Mouse (Mus musculus) midbrain, embryonic 11.5 days (tissue): ENCODE data around the gene Bpifb1. TPM values are rescaled to one million over a fixed set of nuclear protein-coding genes. Genes with fewer than 3 reads are reported as not detected.
A peak's percentile ranks its signal among the peaks of the same experiment; 100 is the strongest.

Experiments
- ATAC-seq: fragments of 200-750 bp; cut with Nextera tagmentation; 2 replicates; pipeline ENCODE4 v1.8.0; 2017; ENCODE audit warnings: moderate TSS enrichment, moderate library complexity; ENCODE audit not compliant: low FRiP score
- DNase-seq: peaks from one replicate; pipeline ENCODE4 v3.0.0; 2015; ENCODE audit warnings: low spot score; ENCODE audit errors: missing footprints
- H3K27ac ChIP-seq: fragments of 300-500 bp; sonication (generic); 2 replicates; pipeline ENCODE4 v1.5.1; 2014; ENCODE audit warnings: low read depth, low read length
- H3K27me3 ChIP-seq: fragments of 300-500 bp; sonication (generic); 2 replicates; pipeline ENCODE4 v1.6.1; 2014; ENCODE audit warnings: mild to moderate bottlenecking, low read length, moderate library complexity, mixed read lengths; ENCODE audit not compliant: control insufficient read depth, insufficient read depth
- H3K36me3 ChIP-seq: fragments of 300-500 bp; sonication (generic); 2 replicates; pipeline ENCODE4 v1.6.1; 2014; ENCODE audit warnings: mild to moderate bottlenecking, low read length, moderate library complexity, mixed read lengths; ENCODE audit not compliant: control insufficient read depth, insufficient read depth
- H3K4me1 ChIP-seq: fragments of 300-500 bp; sonication (generic); 2 replicates; pipeline ENCODE4 v1.6.1; 2014; ENCODE audit warnings: low read length; ENCODE audit not compliant: control insufficient read depth, insufficient read depth
- H3K4me2 ChIP-seq: fragments of 300-500 bp; sonication (generic); 2 replicates; pipeline ENCODE4 v1.6.1; 2014; ENCODE audit warnings: mild to moderate bottlenecking, moderate library complexity
- H3K4me3 ChIP-seq: fragments of 300-500 bp; sonication (generic); 2 replicates; pipeline ENCODE4 v1.5.1; 2014; ENCODE audit warnings: low read depth, low read length
- H3K9ac ChIP-seq: fragments of 300-500 bp; sonication (generic); 2 replicates; pipeline ENCODE4 v1.6.1; 2014; ENCODE audit warnings: low read length
- H3K9me3 ChIP-seq: fragments of 300-500 bp; sonication (generic); 2 replicates; pipeline ENCODE4 v1.6.1; 2016; ENCODE audit warnings: low read length; ENCODE audit not compliant: control insufficient read depth
- WGBS: fragments of 180-500 bp; shearing (Covaris S2); extraction: QIAGEN DNeasy Blood & Tissue Kit; methylation state at CpG from one replicate; pipeline ENCODE4 v1.1.7; 2014; 5-methylcytosine and 5-hydroxymethylcytosine counted together
- polyA plus RNA-seq: library from polyadenylated mRNA; unstranded; fragments of >200 nt; fragmentation: Nextera tagmentation; extraction: Ambion mirVana; gene quantifications from 2 replicates; pipeline ENCODE4 v1.2.1, GENCODE M21; 2014

Gene Bpifb1
- polyA plus RNA-seq, 1 experiment from 2014 or later = not detected

DNA sequence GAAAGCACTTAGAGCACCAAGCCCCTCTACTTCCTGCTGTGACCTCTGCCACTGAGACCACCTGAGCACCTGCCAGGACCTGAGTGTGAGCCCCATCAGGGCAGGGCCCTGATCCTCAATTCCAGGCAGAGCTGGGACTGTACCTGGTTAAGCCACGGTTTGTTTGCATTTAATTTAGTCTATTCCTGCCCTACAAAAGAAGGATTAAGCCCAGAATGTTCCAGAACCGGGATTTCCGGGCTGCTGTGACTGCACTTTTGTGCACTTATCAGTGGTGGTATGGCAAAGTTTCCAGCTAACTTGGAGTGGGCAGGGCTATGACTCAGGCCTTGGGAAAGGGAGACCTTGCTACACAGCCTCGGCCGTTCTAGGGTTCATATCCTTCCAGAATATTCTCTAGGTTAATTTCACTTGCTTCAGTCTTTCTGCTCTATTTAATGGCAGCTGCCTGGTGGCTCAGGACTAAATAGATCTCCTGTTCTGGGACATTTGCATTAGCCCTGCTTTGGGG lies 3.4 kb downstream of the Bpifb1 start:
- no peaks in the 10 kb centered on the region for H3K27me3 ChIP-seq
- no peaks in the 10 kb centered on the region for H3K9me3 ChIP-seq
- no peaks in the 10 kb centered on the region for H3K36me3 ChIP-seq
- H3K9ac ChIP-seq = no peak overlapping the region
- H3K27ac ChIP-seq = no peak overlapping the region
- H3K4me2 ChIP-seq = no peak overlapping the region
- H3K4me1 ChIP-seq = no peaks in the 10 kb centered on the region
- DNase-seq (no peak), ATAC-seq (no peak)
- 65% methylated on average over 5 of the region's 5 CpGs for WGBS
- H3K4me3 ChIP-seq = no peak overlapping the region

DNA sequence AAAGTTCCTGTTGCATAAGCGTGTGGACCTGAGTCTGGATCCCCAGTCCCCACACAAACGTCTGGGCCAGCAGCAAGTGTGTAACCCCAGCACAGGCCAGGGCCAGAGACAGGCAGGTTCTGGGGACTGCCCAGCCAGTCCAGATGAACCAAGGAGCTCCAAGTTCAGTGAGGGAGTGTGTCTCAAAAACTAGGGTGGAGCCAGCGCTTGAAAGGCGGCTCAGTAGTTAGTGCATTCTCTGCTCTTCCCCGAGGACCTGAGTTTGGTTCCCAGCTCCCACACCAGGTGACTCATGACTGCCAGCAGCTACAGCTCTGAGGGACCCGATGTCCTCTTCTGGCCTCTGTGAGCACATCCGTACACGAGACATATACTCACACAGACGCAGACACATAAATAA lies 6.4 kb downstream of the Bpifb1 start:
- H3K27me3 ChIP-seq = no peaks in the 10 kb centered on the region
- no peaks in the 10 kb centered on the region for H3K4me1 ChIP-seq
- H3K9me3 ChIP-seq = no peaks in the 10 kb centered on the region
- H3K36me3 ChIP-seq = no peaks in the 10 kb centered on the region
- no peak overlapping the region for H3K9ac ChIP-seq
- H3K27ac ChIP-seq = no peak overlapping the region
- DNase-seq = no peak
- no peak overlapping the region for H3K4me3 ChIP-seq
- ATAC-seq = no peak
- 84% methylated on average over 9 of the region's 9 CpGs for WGBS
- H3K4me2 ChIP-seq = no peak overlapping the region

DNA sequence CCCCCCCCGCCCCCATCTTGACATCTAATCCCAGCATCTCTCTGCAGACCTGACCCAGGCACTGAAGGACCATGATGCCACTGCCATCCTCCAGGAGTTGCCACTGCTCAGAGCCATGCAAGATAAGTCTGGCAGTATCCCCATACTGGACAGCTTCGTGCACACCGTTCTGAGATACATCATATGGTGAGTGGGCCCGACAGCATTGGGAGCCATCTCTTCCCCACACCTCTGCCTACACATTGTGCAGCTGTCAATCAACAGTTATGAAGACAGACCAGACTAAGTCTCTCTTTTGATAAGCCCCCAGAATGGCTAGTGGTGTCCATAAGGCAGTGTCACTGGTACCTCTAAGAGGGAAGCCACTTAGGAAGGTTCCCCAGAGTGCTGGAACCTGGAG lies 14.0 kb downstream of the Bpifb1 start:
- Histone ChIP-seq H3K27ac (no peak overlapping the region), H3K9me3 (no peaks in the 10 kb centered on the region), H3K9ac (no peak overlapping the region), H3K4me1 (no peaks in the 10 kb centered on the region), H3K36me3 (no peaks in the 10 kb centered on the region), H3K4me2 (no peak overlapping the region), H3K4me3 (no peak overlapping the region), H3K27me3 (no peaks in the 10 kb centered on the region)
- ATAC-seq = no peak
- 83% methylated on average over 4 of the region's 4 CpGs for WGBS
- no peak for DNase-seq

DNA sequence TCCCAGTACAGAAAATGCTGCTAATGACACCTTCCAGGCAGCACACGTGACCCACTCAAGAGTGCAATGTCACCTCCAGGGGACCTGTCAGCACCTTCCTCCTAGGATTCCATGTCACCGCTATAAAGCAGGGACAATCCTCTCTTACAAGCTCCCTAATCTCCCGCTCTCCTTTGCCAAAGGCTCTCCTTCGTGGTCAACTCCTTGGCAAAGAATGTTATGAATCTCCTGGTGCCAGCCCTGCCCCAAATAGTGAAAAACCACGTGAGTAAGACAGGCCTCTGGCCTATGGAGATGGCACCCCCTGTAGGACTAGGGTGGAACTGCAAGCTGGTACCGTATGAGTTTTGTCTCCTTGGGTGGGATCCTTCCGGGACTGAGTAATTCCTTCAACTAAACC lies 16.3 kb downstream of the Bpifb1 start:
- no peak overlapping the region for H3K27ac ChIP-seq
- no peak for ATAC-seq
- no peak overlapping the region for H3K4me3 ChIP-seq
- peak; percentile 91 for DNase-seq
- no peaks in the 10 kb centered on the region for H3K27me3 ChIP-seq
- no peaks in the 10 kb centered on the region for H3K9me3 ChIP-seq
- no peak overlapping the region for H3K9ac ChIP-seq
- no peaks in the 10 kb centered on the region for H3K4me1 ChIP-seq
- WGBS = 63% methylated on average over 7 of the region's 7 CpGs
- H3K4me2 ChIP-seq = no peak overlapping the region
- H3K36me3 ChIP-seq = no peaks in the 10 kb centered on the region

DNA sequence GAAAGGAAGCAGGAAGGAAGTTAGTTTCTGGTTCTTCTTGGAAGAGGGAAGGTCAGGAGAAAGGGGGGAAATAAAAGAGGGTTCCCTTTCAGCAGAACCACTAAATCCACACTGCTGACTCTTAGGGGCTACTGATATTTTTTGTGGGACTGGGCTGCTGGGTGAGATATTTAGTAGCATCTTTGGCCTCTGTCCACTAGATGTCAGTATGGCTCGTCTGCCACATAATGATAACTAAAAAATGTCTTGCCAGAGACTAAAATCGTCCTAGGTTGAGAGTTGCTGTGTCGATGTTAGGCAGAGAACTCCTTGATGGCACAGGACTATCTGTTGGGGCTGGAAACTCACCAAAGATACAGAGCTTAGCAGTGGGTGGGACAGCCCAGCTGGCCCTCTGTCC lies 18.5 kb downstream of the Bpifb1 start:
- no peak for ATAC-seq
- no peak overlapping the region for H3K4me3 ChIP-seq
- H3K4me1 ChIP-seq = no peaks in the 10 kb centered on the region
- DNase-seq = peak; percentile 88
- no peak overlapping the region for H3K9ac ChIP-seq
- H3K4me2 ChIP-seq = no peak overlapping the region
- no peaks in the 10 kb centered on the region for H3K9me3 ChIP-seq
- WGBS = 20% methylated on average over 3 of the region's 3 CpGs
- no peaks in the 10 kb centered on the region for H3K36me3 ChIP-seq
- H3K27me3 ChIP-seq = no peaks in the 10 kb centered on the region
- no peak overlapping the region for H3K27ac ChIP-seq

DNA sequence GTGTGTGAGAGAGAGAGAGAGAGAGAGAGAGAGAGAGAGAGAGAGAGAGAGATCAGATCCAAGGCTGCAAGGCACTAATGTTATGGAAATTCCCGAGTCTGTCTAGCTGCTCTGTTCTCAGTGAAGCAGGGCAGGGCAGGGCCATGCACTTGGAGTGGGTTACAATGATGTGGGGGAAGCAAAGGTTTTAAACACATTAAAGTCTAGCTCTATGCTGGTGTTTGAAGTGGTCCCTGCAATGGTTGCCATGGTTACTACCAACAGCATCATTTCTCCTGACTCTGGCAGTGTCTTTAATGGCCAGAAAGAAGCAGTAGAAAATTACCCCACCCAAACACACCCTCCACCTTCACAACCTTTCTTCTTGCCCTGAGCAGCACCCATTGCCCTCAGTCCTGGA lies 20.5 kb downstream of the Bpifb1 start:
- Histone ChIP-seq H3K9ac (no peak overlapping the region), H3K27ac (no peak overlapping the region), H3K9me3 (no peaks in the 10 kb centered on the region), H3K27me3 (no peaks in the 10 kb centered on the region), H3K4me1 (no peaks in the 10 kb centered on the region), H3K4me3 (no peak overlapping the region), H3K4me2 (no peak overlapping the region), H3K36me3 (no peaks in the 10 kb centered on the region)
- DNase-seq = peak; percentile 67
- WGBS = 30% methylated on average over 1 of the region's 1 CpGs
- no peak for ATAC-seq

DNA sequence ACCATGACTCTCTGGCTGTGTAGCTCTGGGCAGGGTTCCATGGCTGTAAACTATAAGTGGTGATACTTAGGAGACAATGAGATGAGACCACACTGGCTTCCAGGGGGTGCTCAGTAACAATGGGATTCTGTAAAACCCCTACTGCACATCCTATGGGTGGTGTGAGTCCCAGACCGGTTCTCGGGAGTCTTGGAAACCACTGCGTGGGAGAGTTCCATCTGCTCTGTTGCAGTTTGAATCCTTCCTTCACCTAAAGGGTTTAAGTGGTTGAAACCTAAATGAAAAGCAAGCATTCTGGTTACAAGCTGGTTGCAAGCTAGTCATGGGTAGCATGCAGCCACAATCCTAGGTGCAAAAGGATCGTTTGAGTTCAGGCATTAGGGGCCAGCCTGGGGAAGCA lies 21.3 kb downstream of the Bpifb1 start:
- Histone ChIP-seq H3K4me2 (no peak overlapping the region), H3K4me1 (no peaks in the 10 kb centered on the region), H3K9ac (no peak overlapping the region), H3K27me3 (no peaks in the 10 kb centered on the region), H3K9me3 (no peaks in the 10 kb centered on the region), H3K36me3 (no peaks in the 10 kb centered on the region), H3K27ac (no peak overlapping the region), H3K4me3 (no peak overlapping the region)
- DNase-seq (peak; percentile 21), ATAC-seq (no peak)
- WGBS = 84% methylated on average over 4 of the region's 4 CpGs

DNA sequence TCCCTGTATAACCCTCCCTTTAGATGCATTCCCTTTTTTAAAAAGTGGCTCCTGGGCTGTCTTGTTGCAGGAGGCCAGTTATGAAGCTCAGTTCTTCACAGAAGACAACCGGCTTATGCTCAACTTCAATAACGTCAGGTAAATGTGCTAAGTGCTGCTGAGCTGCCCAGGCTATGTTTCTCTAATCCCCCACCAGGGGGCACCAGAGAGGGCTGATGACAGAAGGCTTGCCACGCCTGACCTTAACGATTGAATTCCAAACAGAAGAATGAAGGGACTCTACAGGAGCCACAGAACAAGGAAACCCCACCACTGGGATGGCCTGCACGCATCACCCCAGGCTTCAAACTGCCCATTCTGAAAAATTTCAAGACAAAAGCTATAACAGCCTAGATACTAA lies 24.6 kb downstream of the Bpifb1 start:
- no peaks in the 10 kb centered on the region for H3K36me3 ChIP-seq
- H3K9me3 ChIP-seq = no peaks in the 10 kb centered on the region
- no peak overlapping the region for H3K27ac ChIP-seq
- 20% methylated on average over 5 of the region's 5 CpGs for WGBS
- H3K9ac ChIP-seq = no peak overlapping the region
- H3K4me2 ChIP-seq = no peak overlapping the region
- no peaks in the 10 kb centered on the region for H3K4me1 ChIP-seq
- no peak for ATAC-seq
- H3K4me3 ChIP-seq = no peak overlapping the region
- H3K27me3 ChIP-seq = no peaks in the 10 kb centered on the region
- DNase-seq = peak; percentile 93

DNA sequence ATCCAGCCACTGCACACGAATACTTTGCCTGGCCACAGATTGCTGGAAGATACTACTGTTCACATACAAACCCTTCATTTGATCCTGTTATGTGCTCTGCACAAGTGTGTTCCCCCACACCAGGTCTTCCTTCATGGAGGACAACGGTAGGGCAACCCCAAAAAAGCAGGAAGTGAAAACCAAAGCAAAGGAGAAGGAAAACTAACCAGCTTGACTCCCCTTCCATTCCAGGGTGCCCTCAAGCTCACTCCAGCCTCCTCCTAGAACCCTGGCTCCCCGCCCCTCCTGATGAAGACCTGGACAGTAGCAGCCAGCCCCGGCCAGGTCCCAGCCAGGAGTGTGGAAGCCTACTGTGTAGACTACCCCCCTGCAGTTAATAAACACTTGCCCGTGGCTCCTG lies 29.3 kb downstream of the Bpifb1 start:
- 80% methylated on average over 5 of the region's 5 CpGs for WGBS
- Histone ChIP-seq H3K9me3 (no peaks in the 10 kb centered on the region), H3K27me3 (no peaks in the 10 kb centered on the region), H3K4me2 (no peak overlapping the region), H3K27ac (no peak overlapping the region), H3K36me3 (no peaks in the 10 kb centered on the region), H3K4me3 (no peak overlapping the region), H3K4me1 (peaks cover 9% of the 10 kb centered on the region), H3K9ac (no peak overlapping the region)
- DNase-seq (no peak), ATAC-seq (no peak)
